Mouse (Mus musculus): ENCODE data around the gene Tctn1. TPM values are rescaled to one million over a fixed set of nuclear protein-coding genes. Genes with fewer than 3 reads are reported as not detected.
A peak's percentile ranks its signal among the peaks of the same experiment; 100 is the strongest.
"Not testable (repeated sequence)": the region's sequence is repeated elsewhere in the genome, so short reads cannot be mapped to it uniquely, and the experiment has no call there.

Gene Tctn1
- polyA plus RNA-seq, 1 experiment from 2014 or later: 6.0 TPM

DNA sequence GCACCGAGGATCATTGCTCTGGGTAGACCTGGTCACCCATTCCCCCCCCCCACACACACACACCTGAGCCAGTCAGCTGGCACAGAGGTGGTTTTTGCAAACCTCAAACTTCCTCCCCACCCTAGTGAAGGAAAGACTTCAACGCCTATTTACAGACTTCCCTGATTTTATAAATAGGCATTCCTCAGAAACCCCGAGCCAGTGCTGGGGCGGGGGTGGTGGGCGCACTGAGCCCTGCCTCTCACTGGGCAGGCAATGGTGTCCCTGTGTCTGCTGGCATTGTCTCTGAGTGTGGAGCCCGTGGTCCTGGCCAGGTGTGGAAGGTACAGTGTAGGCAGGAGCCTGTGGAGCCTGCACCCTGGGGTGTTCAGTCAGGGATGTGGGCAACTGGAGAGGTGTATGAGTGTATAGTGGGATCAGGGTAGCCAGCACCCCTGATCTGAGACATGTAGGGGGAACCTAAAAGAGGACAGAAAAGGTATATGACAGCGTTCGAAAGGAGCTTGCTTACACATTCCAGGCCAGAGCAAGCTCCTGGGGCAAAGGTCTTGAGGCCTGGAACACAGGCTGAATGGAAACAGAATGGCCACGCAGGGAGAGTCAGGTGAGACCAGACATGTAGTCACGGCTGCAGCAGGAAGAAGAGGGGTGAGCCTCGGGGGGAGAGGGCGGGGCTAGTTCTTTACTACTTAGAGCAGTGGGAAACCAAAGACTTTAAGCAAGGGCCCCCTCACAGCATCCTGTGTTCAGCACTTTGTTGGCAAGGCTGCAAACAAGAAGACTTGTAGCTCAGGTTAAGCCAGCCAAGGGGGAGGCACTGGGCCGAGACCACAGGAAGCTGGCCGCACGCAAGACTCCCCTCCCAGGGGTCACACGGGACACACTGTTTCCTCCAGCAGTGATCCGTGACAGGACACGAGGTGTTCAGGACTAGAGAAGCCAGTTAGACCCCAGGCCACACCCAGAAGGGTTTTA is 44.3 kb downstream of the Tctn1 start:
- no peaks in the 10 kb centered on the region for H3K9me3 ChIP-seq
- peak overlapping the region; percentile 18; the same call in 1 of the 2 replicates for H3K27ac ChIP-seq
- peaks cover 28% of the 10 kb centered on the region for H3K4me1 ChIP-seq (replicated peaks)
- no peaks in the 10 kb centered on the region for H3K27me3 ChIP-seq (ENCODE audit: insufficient read depth, poor library complexity, severe bottlenecking)
- H3K4me3 ChIP-seq: no peak overlapping the region
- peaks cover 15% of the 10 kb centered on the region; the same call in 1 of the 2 replicates for H3K36me3 ChIP-seq
- no peak for DNase-seq (ENCODE audit: low spot score)
- WGBS: 73% methylated on average over 18 of the region's 18 CpGs

DNA sequence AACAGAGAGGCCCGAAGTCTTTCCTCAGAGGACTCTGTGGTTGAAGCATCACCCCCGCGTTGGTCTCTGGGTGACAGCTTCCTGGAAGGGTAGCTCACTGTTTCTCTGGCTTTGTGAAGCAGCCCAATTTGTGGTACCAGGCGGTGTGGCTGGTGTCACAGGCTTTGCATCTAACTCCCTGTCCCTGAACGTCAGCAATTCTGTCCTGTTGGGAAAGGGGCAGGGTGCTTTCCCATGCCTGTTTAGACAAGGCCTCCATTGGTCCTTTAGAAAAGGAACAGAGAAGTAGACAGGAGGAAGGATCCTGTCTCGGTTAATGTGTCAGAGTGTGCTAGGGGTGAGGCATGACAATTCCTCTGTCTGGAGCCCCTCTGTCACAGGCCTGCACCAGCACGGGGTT is 45.3 kb downstream of the Tctn1 start:
- Histone ChIP-seq H3K27ac (no peak overlapping the region), H3K4me1 (replicated peaks) (peaks cover 25% of the 10 kb centered on the region), H3K36me3 (peaks cover 15% of the 10 kb centered on the region; the same call in 1 of the 2 replicates), H3K4me3 (no peak overlapping the region), H3K27me3 (ENCODE audit: insufficient read depth, poor library complexity, severe bottlenecking) (no peaks in the 10 kb centered on the region), H3K9me3 (no peaks in the 10 kb centered on the region)
- no peak for DNase-seq (ENCODE audit: low spot score)
- WGBS: 86% methylated on average over 7 of the region's 7 CpGs

DNA sequence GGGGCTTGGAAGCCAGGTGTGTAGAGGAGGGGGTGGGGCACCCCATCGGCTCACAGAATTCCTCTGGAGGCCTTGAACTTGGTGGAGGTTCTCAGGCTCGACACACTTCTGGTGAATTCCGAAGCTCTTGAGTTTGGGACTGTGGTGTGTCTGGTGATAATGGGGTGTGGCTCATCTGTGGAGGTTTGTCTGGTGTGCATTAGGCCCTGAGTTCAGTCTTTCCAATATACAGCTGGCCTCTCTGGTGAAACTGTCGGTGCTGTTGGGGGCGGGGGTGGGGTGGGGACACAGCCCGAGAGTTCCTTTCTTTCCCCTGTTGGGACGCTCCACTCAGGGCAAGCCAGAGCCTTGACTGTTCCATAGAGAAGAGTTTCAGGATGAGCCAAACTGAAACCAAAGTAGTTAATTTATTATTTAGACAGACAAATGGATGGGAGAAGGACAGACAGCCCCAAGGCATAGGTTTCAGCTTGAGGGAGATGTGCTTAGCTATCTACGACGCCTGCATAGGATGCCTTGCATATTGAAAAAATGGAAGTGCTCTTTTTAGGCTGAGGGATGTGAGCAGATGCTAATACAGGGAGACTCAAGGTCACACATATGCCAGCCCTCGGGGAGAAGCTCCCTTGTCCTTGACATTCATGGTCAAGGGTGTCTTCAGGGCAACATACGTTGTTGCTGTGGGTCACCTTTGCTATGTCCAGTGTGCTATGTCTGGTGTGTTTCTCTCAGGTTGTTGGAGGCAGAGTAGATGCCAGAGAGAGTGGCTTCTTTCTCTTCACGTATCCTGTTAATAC is 46.0 kb downstream of the Tctn1 start:
- 90% methylated on average over 12 of the region's 12 CpGs for WGBS
- DNase-seq (ENCODE audit: low spot score): no peak
- Histone ChIP-seq H3K9me3 (no peaks in the 10 kb centered on the region), H3K27me3 (ENCODE audit: insufficient read depth, poor library complexity, severe bottlenecking) (no peaks in the 10 kb centered on the region), H3K4me3 (no peak overlapping the region), H3K36me3 (peaks cover 15% of the 10 kb centered on the region; the same call in 1 of the 2 replicates), H3K4me1 (replicated peaks) (peaks cover 25% of the 10 kb centered on the region), H3K27ac (no peak overlapping the region)

DNA sequence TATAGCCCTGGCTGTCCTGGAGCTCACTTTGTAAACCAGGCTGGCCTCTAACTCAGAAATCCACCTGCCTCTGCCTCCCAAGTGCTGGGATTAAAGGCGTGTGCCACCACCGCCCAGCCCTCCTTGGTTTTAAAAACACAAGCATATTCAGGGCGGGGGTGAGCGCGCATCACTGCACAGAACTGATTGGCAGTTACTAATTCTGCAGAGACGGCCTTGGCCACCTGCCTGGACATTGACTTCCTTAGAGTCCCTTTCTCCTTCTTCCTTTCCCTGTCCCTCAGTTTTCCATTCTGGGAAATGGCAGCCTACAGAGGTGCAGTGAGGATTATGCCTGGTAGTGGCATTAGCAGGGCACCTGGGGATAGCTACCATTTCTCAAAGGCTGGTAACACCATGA is 46.6 kb downstream of the Tctn1 start:
- Histone ChIP-seq H3K4me3 (no peak overlapping the region), H3K27ac (no peak overlapping the region), H3K9me3 (no peaks in the 10 kb centered on the region), H3K27me3 (ENCODE audit: insufficient read depth, poor library complexity, severe bottlenecking) (no peaks in the 10 kb centered on the region), H3K4me1 (replicated peaks) (peaks cover 22% of the 10 kb centered on the region), H3K36me3 (peaks cover 15% of the 10 kb centered on the region; the same call in 1 of the 2 replicates)
- WGBS: 88% methylated on average over 6 of the region's 6 CpGs
- no peak for DNase-seq (ENCODE audit: low spot score)

DNA sequence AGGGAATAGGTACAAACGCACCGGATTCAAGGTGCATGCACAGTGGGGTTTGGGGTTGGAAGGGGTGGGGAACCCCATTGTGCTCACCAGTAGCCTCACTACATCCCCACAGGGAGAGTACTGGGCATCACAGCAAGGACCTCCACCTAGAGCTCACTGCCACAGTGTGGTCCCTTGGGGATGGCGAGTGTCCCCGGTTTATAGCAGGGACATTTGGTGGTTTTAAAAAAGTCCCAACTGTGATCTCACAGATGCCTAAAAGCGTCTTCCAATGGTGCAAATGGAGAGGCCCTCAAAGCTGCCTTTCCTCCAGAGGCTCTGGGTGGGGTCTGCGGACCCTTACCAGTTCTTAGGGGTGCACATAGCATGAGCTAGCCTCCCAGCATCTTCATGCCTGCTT is 50.4 kb downstream of the Tctn1 start:
- Histone ChIP-seq H3K9me3 (no peaks in the 10 kb centered on the region), H3K27ac (no peak overlapping the region), H3K4me3 (no peak overlapping the region), H3K36me3 (0 out of 2 replicates have a peak, but pooled peaks cover 11% of the 10 kb centered on the region), H3K4me1 (replicated peaks) (peaks cover 20% of the 10 kb centered on the region), H3K27me3 (ENCODE audit: insufficient read depth, poor library complexity, severe bottlenecking) (no peaks in the 10 kb centered on the region)
- WGBS: 94% methylated on average over 6 of the region's 6 CpGs
- DNase-seq (ENCODE audit: low spot score): no peak

DNA sequence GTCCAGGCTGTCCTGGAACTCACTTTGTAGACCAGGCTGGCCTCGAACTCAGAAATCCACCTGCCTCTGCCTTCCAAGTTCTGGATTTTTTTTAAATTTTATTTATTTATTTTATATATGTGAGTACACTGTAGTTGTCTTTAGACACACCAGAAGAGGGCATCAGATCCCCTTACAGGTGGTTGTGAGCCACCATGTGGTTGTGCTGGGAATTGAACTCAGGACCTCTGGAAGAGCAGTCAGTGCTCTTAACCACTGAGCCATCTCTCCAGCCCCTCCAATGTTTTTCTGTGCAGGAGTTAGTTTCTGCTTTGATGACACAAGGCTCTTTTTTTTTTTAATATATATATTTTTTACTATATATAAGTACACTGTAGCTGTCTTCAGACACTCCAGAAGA is 51.4 kb downstream of the Tctn1 start:
- 0 out of 2 replicates have a peak, but pooled peaks cover 11% of the 10 kb centered on the region for H3K36me3 ChIP-seq
- not testable (repeated sequence) for H3K4me3 ChIP-seq; DNase-seq (ENCODE audit: low spot score); H3K27ac ChIP-seq; H3K9me3 ChIP-seq; H3K27me3 ChIP-seq (ENCODE audit: insufficient read depth, poor library complexity, severe bottlenecking)
- WGBS: 91% methylated on average over 1 of the region's 1 CpGs
- peaks cover 24% of the 10 kb centered on the region for H3K4me1 ChIP-seq (replicated peaks)

DNA sequence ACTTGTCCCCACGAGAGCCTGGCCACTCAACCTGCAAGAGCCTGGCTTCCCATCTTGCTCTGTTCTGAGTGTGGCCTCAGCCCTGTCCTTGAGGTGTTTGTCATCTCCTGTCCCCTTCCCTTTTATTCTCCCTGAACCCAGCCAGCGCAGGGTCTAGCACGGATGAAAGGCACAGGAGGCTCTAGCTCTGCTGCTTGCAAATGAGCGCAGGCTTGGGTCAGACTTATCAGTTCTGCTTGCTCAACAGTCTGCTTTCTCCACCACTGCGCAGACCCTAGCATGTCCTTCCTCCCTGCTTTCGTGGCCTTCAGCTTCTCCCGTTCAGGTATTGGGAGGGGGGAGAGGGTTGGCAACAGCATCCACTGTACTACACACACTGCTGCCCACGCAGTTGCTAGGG is 52.1 kb downstream of the Tctn1 start:
- Histone ChIP-seq H3K9me3 (no peaks in the 10 kb centered on the region), H3K27ac (no peak overlapping the region), H3K4me1 (replicated peaks) (peaks cover 24% of the 10 kb centered on the region), H3K4me3 (no peak overlapping the region), H3K36me3 (0 out of 2 replicates have a peak, but pooled peaks cover 11% of the 10 kb centered on the region), H3K27me3 (ENCODE audit: insufficient read depth, poor library complexity, severe bottlenecking) (no peaks in the 10 kb centered on the region)
- 88% methylated on average over 8 of the region's 8 CpGs for WGBS
- DNase-seq (ENCODE audit: low spot score): no peak

DNA sequence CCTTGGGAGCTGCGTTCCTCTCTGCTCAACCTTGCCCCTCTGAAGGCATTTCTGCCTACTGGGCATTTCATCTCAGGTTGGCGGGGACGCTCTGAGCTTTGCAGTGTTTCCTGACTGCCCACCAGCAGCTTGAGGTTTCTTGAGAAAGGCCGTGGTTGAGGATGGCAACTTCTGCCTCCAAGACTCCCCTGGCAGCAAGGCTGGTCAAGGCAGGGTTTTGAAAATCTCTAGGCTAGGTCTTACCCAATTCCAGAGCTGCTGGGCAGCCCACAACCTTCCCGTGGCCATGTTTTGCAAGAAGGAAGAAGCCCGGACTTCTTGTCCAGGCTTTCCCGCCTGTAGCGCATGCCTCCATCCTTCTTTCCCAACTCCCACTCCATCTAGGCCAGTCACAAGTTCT is 53.4 kb downstream of the Tctn1 start:
- peaks cover 24% of the 10 kb centered on the region for H3K4me1 ChIP-seq (replicated peaks)
- no peaks in the 10 kb centered on the region for H3K9me3 ChIP-seq
- DNase-seq (ENCODE audit: low spot score): no peak
- no peaks in the 10 kb centered on the region for H3K27me3 ChIP-seq (ENCODE audit: insufficient read depth, poor library complexity, severe bottlenecking)
- WGBS: 92% methylated on average over 8 of the region's 8 CpGs
- H3K4me3 ChIP-seq: no peak overlapping the region
- no peak overlapping the region for H3K27ac ChIP-seq
- H3K36me3 ChIP-seq: no peaks in the 10 kb centered on the region

DNA sequence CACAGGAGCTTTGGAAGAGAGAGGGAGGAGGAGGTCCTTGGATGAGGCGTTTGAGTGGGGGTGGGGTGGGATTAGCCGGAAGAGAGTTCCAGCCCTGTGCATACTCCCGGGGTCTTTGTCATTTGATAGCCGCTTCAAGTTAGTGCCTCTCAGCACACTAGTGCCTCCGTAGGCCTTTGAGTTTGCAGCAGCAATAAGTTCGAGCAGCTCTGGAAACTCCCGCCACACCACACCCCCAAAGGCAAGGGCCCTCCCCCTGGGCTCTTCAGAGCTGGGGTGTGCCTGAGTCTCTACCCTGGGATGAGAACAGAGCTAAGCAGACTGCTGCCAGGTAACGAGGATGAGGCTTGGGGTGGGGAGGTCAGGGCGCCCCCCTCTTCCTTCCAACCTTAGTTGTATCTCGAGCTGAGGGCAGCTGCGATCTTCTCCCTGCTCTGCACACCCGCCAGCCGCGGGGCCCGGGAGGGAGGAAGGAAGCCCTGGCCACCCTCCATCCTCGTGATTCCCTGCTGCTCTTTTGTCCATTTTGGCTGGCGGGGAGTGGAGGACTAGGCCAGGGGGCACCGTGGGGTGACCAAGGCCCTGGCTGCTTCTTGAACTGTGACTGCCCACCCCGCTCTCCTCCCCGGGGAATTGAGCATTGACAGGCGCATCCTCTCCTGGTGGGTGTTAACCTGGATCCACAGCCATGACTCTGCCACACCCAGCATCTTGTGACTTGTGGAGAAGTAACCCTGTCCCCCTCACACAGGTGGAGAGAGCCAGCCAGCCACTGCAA is 54.5 kb downstream of the Tctn1 start:
- Histone ChIP-seq H3K9me3 (no peaks in the 10 kb centered on the region), H3K36me3 (no peaks in the 10 kb centered on the region), H3K4me1 (replicated peaks) (peaks cover 24% of the 10 kb centered on the region), H3K27me3 (ENCODE audit: insufficient read depth, poor library complexity, severe bottlenecking) (no peaks in the 10 kb centered on the region), H3K27ac (peak overlapping the region; percentile 91), H3K4me3 (peak overlapping the region; percentile 49)
- DNase-seq (ENCODE audit: low spot score): peak; percentile 78
- WGBS: 3% methylated on average over 21 of the region's 21 CpGs

DNA sequence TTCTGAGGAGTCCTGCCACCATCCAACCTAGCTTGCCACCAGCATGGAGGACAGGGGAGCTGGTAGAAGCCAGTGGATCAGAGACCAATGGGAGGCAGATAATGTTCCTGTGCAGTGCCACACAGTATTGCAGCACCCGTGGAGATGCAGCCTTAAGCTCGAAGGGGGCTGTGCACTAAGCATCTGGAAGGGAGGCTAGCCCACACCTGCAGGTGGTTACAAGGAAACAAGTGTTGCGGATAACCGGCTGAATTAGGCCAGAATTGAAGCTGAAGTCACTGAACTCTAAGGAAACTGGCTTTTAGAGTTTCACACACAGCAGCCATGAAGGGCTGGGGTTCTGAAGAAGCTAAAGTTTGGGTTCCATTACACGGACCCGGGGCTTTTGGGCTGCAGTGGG is 55.4 kb downstream of the Tctn1 start:
- Histone ChIP-seq H3K27me3 (ENCODE audit: insufficient read depth, poor library complexity, severe bottlenecking) (no peaks in the 10 kb centered on the region), H3K27ac (peak overlapping the region; percentile 91), H3K36me3 (no peaks in the 10 kb centered on the region), H3K4me1 (replicated peaks) (peaks cover 24% of the 10 kb centered on the region), H3K9me3 (no peaks in the 10 kb centered on the region), H3K4me3 (peak overlapping the region; percentile 49)
- no peak for DNase-seq (ENCODE audit: low spot score)
- 49% methylated on average over 6 of the region's 6 CpGs for WGBS

DNA sequence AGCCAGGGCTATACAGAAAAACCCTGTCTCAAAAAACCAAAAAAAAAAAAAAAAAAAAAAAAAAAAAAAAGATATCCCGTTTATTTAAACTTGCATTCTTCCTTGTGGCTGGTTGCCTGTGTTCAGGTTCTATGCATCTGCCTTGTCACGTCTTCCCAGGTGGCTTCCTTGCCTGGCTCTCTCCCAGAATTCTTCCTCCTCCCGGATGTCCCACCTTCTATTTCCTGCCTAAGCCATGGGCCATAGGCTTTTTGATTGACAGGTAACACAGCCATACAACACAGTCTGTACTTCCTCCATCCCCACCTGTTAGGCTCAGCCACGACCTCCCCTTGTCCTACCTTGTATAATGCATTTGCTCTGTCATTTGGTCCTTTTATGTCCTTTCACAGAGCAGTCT is 57.8 kb downstream of the Tctn1 start, which contains the start of gene Hvcn1:
Gene Hvcn1 (plus strand): TSS at position 330 of the 400 bp plus-strand sequence.
- Histone ChIP-seq H3K4me3 (no peak within 1 kb of the TSS), H3K4me1 (replicated peaks) (peaks cover 24% of the 10 kb centered on the region), H3K9me3 (0 out of 2 replicates have a peak, but pooled peaks cover 1% of the 10 kb centered on the region), H3K36me3 (no peaks in the 10 kb centered on the region), H3K27ac (no peak within 1 kb of the TSS), H3K27me3 (ENCODE audit: insufficient read depth, poor library complexity, severe bottlenecking) (no peaks in the 10 kb centered on the region)
- 79% methylated on average over 4 of the region's 4 CpGs for WGBS
- DNase-seq (ENCODE audit: low spot score): no peak

DNA sequence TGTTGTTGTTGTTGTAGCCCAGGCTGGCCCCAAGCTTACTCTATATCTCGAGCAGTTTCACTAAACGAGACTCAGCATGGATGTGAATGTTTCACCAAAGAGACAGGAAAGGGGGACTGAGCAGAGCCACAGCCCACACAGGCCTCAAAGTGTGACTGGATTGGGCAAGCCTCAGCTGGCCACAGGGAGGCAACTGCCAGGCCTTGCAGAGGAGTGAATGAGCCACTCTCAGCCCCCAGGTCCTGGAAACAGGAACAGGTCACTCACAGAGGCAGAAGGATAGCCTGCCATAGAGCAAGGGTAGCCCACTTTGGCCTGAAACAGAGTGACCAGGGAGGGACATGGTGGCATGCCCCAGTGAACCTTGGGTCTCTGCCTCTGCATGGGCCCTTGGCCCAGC is 60.1 kb downstream of the Tctn1 start:
- peaks cover 7% of the 10 kb centered on the region for H3K4me1 ChIP-seq (replicated peaks)
- no peak overlapping the region for H3K27ac ChIP-seq
- no peaks in the 10 kb centered on the region for H3K27me3 ChIP-seq (ENCODE audit: insufficient read depth, poor library complexity, severe bottlenecking)
- no peak overlapping the region for H3K4me3 ChIP-seq
- WGBS: 74% methylated on average over 2 of the region's 2 CpGs
- H3K36me3 ChIP-seq: peaks cover 5% of the 10 kb centered on the region; the same call in 1 of the 2 replicates
- DNase-seq (ENCODE audit: low spot score): no peak
- H3K9me3 ChIP-seq: peaks cover 15% of the 10 kb centered on the region

Measured in hindbrain, embryonic 10.5 days (tissue).